Mouse (Mus musculus) forebrain, embryonic 13.5 days (tissue): ENCODE data around the gene Krt86. TPM values are rescaled to one million over a fixed set of nuclear protein-coding genes. Genes with fewer than 3 reads are reported as not detected.
"Not testable (repeated sequence)": the region's sequence is repeated elsewhere in the genome, so short reads cannot be mapped to it uniquely, and the experiment has no call there.

Source experiments
- ATAC-seq: fragments of 200-750 bp; cut with Nextera tagmentation; 2 replicates; pipeline ENCODE4 v1.8.0; 2017
- H3K27ac ChIP-seq: fragments of 300-500 bp; sonication (generic); 2 replicates; pipeline ENCODE4 v1.5.1; 2015; ENCODE audit warnings: inconsistent platforms, mild to moderate bottlenecking, moderate library complexity
- H3K27me3 ChIP-seq: fragments of 300-500 bp; sonication (generic); 2 replicates; pipeline ENCODE4 v1.6.1; 2015; ENCODE audit warnings: mild to moderate bottlenecking, inconsistent platforms
- H3K36me3 ChIP-seq: fragments of 300-500 bp; sonication (generic); 2 replicates; pipeline ENCODE4 v1.6.1; 2015; ENCODE audit warnings: mild to moderate bottlenecking, inconsistent platforms; ENCODE audit not compliant: poor library complexity, severe bottlenecking
- H3K4me1 ChIP-seq: fragments of 300-500 bp; sonication (generic); 2 replicates; pipeline ENCODE4 v1.6.1; 2015; ENCODE audit warnings: inconsistent platforms
- H3K4me2 ChIP-seq: fragments of 300-500 bp; sonication (generic); 2 replicates; pipeline ENCODE4 v1.6.1; 2015; ENCODE audit warnings: inconsistent platforms, mild to moderate bottlenecking, moderate library complexity
- H3K4me3 ChIP-seq: fragments of 300-500 bp; sonication (generic); 2 replicates; pipeline ENCODE4 v1.5.1; 2015; ENCODE audit warnings: mild to moderate bottlenecking, inconsistent platforms
- H3K9ac ChIP-seq: fragments of 300-500 bp; sonication (generic); 2 replicates; pipeline ENCODE4 v1.6.1; 2015; ENCODE audit warnings: mild to moderate bottlenecking, inconsistent platforms
- H3K9me3 ChIP-seq: fragments of 300-500 bp; sonication (generic); replicated peaks from 2 replicates; pipeline ENCODE4 v1.6.1; 2016; ENCODE audit warnings: inconsistent platforms
- WGBS: fragments of 180-500 bp; shearing (Covaris S2); methylation state at CpG from one replicate; pipeline ENCODE4 v1.1.7; 2015; 5-methylcytosine and 5-hydroxymethylcytosine counted together
- polyA plus RNA-seq: library from polyadenylated mRNA; unstranded; fragments of >200 nt; fragmentation: Nextera tagmentation; extraction: Ambion mirVana; gene quantifications from 2 replicates; pipeline ENCODE4 v1.2.1, GENCODE M21; 2015

Krt86 gene
- polyA plus RNA-seq, 1 experiment from 2014 or later, result not detected

GRCm38 (mm10) chr15:101494203-101494602, 20.9 kb downstream of the Krt86 start:
- Histone ChIP-seq H3K4me2 (no peak overlapping the region), H3K27ac (no peak overlapping the region), H3K36me3 (no peaks in the 10 kb centered on the region), H3K9me3 (no peaks in the 10 kb centered on the region), H3K27me3 (no peaks in the 10 kb centered on the region), H3K4me3 (no peak overlapping the region), H3K9ac (no peak overlapping the region), H3K4me1 (no peaks in the 10 kb centered on the region)
- no peak for ATAC-seq
- 55% methylated on average over 1 of the region's 1 CpGs for WGBS

GRCm38 (mm10) chr15:101495266-101495665, 22.0 kb downstream of the Krt86 start:
- no peak overlapping the region for H3K27ac ChIP-seq
- H3K9ac ChIP-seq, result no peak overlapping the region
- no peaks in the 10 kb centered on the region for H3K4me1 ChIP-seq
- 81% methylated on average over 8 of the region's 8 CpGs for WGBS
- no peaks in the 10 kb centered on the region for H3K9me3 ChIP-seq
- H3K4me3 ChIP-seq, result no peak overlapping the region
- H3K27me3 ChIP-seq, result no peaks in the 10 kb centered on the region
- no peak for ATAC-seq
- H3K36me3 ChIP-seq, result no peaks in the 10 kb centered on the region
- no peak overlapping the region for H3K4me2 ChIP-seq

- 68% methylated on average over 2 of the region's 2 CpGs for WGBS
- no peak for ATAC-seq
- no peaks in the 10 kb centered on the region for H3K36me3 ChIP-seq
- no peaks in the 10 kb centered on the region for H3K27me3 ChIP-seq
- H3K9ac ChIP-seq, result no peak overlapping the region
- H3K27ac ChIP-seq, result no peak overlapping the region
- H3K9me3 ChIP-seq, result no peaks in the 10 kb centered on the region
- no peak overlapping the region for H3K4me3 ChIP-seq
- no peaks in the 10 kb centered on the region for H3K4me1 ChIP-seq
- no peak overlapping the region for H3K4me2 ChIP-seq
Observed at GRCm38 (mm10) chr15:101497181-101497580, 23.9 kb downstream of the Krt86 start.

GRCm38 (mm10) chr15:101506896-101507758, 33.8 kb downstream of the Krt86 start:
- Histone ChIP-seq H3K36me3 (no peaks in the 10 kb centered on the region), H3K9me3 (no peaks in the 10 kb centered on the region), H3K27me3 (no peaks in the 10 kb centered on the region), H3K4me3 (no peak overlapping the region), H3K4me2 (no peak overlapping the region), H3K9ac (no peak overlapping the region), H3K4me1 (no peaks in the 10 kb centered on the region), H3K27ac (no peak overlapping the region)
- 70% methylated on average over 14 of the region's 14 CpGs for WGBS
- no peak for ATAC-seq

- no peak overlapping the region for H3K4me3 ChIP-seq
- no peaks in the 10 kb centered on the region for H3K9me3 ChIP-seq
- no peaks in the 10 kb centered on the region for H3K27me3 ChIP-seq
- no peak overlapping the region for H3K27ac ChIP-seq
- no peaks in the 10 kb centered on the region for H3K36me3 ChIP-seq
- ATAC-seq, result no peak
- 90% methylated on average over 9 of the region's 9 CpGs for WGBS
- no peak overlapping the region for H3K4me2 ChIP-seq
- no peaks in the 10 kb centered on the region for H3K4me1 ChIP-seq
- H3K9ac ChIP-seq, result no peak overlapping the region
Observed at GRCm38 (mm10) chr15:101508247-101508646, 35.0 kb downstream of the Krt86 start.

GRCm38 (mm10) chr15:101517161-101517560, 43.9 kb downstream of the Krt86 start, which contains the start of gene Gm49425:
TSS of gene Gm49425 (minus strand) at chr15:101517261.
- 65% methylated on average over 2 of the region's 2 CpGs for WGBS
- not testable (repeated sequence) for H3K4me1 ChIP-seq, H3K9me3 ChIP-seq, H3K4me2 ChIP-seq, H3K36me3 ChIP-seq, H3K9ac ChIP-seq, H3K27ac ChIP-seq, ATAC-seq, H3K27me3 ChIP-seq, H3K4me3 ChIP-seq

GRCm38 (mm10) chr15:101519792-101520191, 46.5 kb downstream of the Krt86 start:
- 18% methylated on average over 2 of the region's 2 CpGs for WGBS
- Histone ChIP-seq H3K9me3 (no peaks in the 10 kb centered on the region; the same call in 1 of the 2 replicates), H3K27ac (no peak overlapping the region), H3K27me3 (no peaks in the 10 kb centered on the region), H3K9ac (no peak overlapping the region), H3K4me1 (no peaks in the 10 kb centered on the region), H3K36me3 (no peaks in the 10 kb centered on the region), H3K4me2 (no peak overlapping the region), H3K4me3 (no peak overlapping the region)
- no peak for ATAC-seq

- no peak overlapping the region for H3K4me3 ChIP-seq
- no peaks in the 10 kb centered on the region for H3K4me1 ChIP-seq
- no peaks in the 10 kb centered on the region for H3K27me3 ChIP-seq
- H3K27ac ChIP-seq, result no peak overlapping the region
- WGBS, result 80% methylated on average over 4 of the region's 4 CpGs
- H3K9me3 ChIP-seq, result no peaks in the 10 kb centered on the region
- no peak for ATAC-seq
- H3K4me2 ChIP-seq, result no peak overlapping the region
- no peak overlapping the region for H3K9ac ChIP-seq
- H3K36me3 ChIP-seq, result no peaks in the 10 kb centered on the region
Observed at GRCm38 (mm10) chr15:101522556-101523232, 49.4 kb downstream of the Krt86 start.

Other genes starting within 250 kb of the Krt86 start
- 1.3 and 1.5 TPM in 2 replicates for gene Grasp, start 249.3 kb upstream of the Krt86 start, polyA plus RNA-seq
- gene Nr4a1, start 219.2 kb upstream of the Krt86 start, polyA plus RNA-seq, result 2.4 and 2.9 TPM in 2 replicates
- 81.6 and 85.1 TPM in 2 replicates for gene Atg101, start 189.2 kb upstream of the Krt86 start, polyA plus RNA-seq
- gene 6030408B16Rik, start 180.3 kb upstream of the Krt86 start, polyA plus RNA-seq, result 0.23 and 0.25 TPM in 2 replicates
- 0.05 TPM in 2 replicates for gene Krt80, start 103.3 kb upstream of the Krt86 start, polyA plus RNA-seq
- 0.18 and 0.26 TPM in 2 replicates for gene Krt7, start 62.4 kb upstream of the Krt86 start, polyA plus RNA-seq
- gene Krt87, start 34.7 kb upstream of the Krt86 start, polyA plus RNA-seq, result 0.10 TPM in 1 of 2 replicates, not detected in the other
- gene Krt88, start 25.7 kb upstream of the Krt86 start, polyA plus RNA-seq, result not detected in 2 replicates
- gene Krt81, start 9.7 kb upstream of the Krt86 start, polyA plus RNA-seq, result not detected in 2 replicates
- gene Krt83, start 18.0 kb downstream of the Krt86 start, polyA plus RNA-seq, result not detected in 2 replicates
- gene Gm49425, start 43.8 kb downstream of the Krt86 start, polyA plus RNA-seq, result not detected in 2 replicates
- not detected in 2 replicates for gene Krt84, start 59.3 kb downstream of the Krt86 start, polyA plus RNA-seq
- gene Krt82, start 77.2 kb downstream of the Krt86 start, polyA plus RNA-seq, result not detected in 2 replicates
- not detected in 2 replicates for gene Krt90, start 89.5 kb downstream of the Krt86 start, polyA plus RNA-seq
- not detected in 2 replicates for gene Krt75, start 100.4 kb downstream of the Krt86 start, polyA plus RNA-seq
- not detected in 2 replicates for gene Gm5414, start 154.7 kb downstream of the Krt86 start, polyA plus RNA-seq
- not detected in 2 replicates for gene Gm5478, start 173.9 kb downstream of the Krt86 start, polyA plus RNA-seq
- not detected in 2 replicates for gene Krt6b, start 206.8 kb downstream of the Krt86 start, polyA plus RNA-seq
- gene Krt6a, start 220.8 kb downstream of the Krt86 start, polyA plus RNA-seq, result not detected in 2 replicates
- gene Krt5, start 239.4 kb downstream of the Krt86 start, polyA plus RNA-seq, result 0.14 and 0.35 TPM in 2 replicates